Mouse (Mus musculus): Measurements from ENCODE around the gene Fscn3.

The Fscn3 gene

DNA sequence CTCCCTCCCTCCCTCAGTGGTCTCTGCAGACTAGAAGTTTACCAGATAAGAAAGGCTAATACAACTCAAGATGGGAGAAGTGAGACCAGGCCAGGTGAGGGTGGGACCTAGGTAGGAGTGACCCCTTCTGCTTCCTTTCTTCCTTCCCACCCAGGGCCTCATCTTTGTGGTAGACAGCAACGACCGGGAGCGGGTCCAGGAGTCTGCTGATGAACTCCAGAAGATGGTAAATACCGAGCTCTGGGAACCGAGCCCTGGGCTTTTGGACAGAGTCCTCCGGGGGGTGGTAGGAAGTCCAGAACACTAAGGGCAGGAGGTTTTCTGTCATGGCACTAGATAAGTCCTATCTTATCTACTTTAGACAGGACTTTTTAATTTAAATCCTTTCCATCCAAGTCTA, 2.6 kb upstream of the Fscn3 start:
- no peak for DNase-seq (ENCODE audit: low spot score)

DNA sequence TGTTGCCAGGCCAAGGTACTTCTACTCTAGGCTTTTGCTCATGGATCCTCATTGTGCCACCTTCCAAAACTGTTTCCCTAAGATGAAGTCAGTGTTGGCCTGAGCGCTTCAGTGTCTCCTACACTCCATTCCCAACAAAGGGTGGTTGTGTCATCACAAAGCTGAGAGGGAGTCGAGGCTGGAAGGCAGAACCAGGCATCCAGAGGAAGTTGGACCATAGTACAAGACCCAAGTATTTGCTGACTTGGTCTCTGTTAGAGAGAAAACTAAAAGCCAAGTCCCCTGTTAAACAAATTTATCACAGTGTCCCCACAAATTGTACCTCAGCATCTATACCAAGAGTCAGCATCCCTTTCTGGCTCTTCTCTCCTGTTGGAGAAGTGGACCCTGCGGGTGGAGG, 701 bp downstream of the Fscn3 start, which contains the start of gene Gcc1:
Gene Gcc1, minus strand, starts transcription at position 101 of the 400 bp plus-strand sequence.
- DNase-seq (ENCODE audit: low spot score), result no peak

DNA sequence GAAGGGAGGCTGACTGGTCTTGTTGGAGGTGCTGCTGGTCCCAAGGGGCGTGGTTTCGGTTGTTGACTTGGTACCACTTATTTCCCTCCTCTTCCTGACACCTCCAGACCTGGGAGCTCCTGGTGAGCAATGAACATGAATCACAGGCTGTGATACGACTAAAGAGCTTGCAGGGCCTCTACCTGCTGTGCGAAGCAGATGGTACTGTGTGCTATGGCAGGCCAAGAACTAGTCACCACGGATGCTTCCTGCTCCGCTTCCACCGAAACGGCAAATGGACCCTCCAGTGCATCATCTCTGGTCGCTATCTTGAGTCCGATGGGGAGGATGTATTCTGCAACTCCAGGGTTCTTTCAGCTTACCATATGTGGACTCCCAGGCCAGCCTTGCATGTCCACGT, 2.3 kb downstream of the Fscn3 start:
- DNase-seq (ENCODE audit: low spot score), result no peak

DNA sequence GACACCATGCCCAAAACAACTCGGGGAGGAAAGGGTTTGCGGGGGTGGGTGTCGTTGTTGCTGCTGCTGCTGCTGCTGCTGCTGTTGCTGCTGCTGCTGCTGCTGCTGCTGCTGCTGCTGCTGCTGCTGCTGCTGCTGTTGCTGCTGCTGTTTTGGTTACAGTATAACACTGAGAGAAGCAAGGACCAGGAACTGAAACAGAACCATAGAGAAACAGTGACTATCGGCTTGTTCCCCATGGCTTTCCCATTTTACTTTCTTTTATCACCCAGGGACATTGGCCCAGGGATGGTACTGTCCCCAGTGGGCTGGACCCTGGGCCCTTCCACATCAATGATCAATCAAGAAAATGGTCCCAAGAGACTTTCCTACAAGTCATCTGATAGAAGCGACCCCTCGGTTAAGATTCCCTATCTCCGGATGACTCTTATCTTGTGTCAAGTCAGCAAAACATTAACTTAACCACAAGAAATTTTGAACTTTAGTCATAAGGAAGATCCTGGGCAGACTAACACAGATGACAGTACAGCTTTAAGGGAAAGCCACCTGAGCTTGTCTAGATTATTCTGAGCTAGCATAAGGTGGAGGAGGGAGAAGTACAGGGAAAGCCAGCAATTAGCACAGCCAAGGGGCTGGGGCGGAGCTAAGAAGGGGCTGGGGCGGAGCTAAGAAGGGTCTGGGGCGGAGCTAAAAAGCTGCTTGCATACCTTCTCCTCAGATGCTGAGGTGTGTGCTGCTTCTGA, 3.4 kb downstream of the Fscn3 start:
- DNase-seq (ENCODE audit: low spot score), result no peak

DNA sequence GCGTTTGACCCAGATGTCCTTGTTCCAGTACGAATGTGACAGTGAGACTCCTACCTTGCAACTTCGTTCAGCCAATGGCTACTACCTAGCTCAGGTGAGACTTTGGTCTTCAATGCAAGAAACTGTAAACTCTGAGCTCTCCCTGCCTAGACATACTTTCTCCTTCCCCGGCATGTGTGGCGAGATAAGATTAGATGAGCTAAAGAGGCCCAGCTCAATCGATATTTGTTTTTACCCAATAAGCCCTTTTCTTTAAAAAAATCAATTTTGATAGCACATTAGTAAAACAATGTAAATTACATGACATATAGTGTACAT, 3.9 kb downstream of the Fscn3 start:
- no peak for DNase-seq (ENCODE audit: low spot score)

DNA sequence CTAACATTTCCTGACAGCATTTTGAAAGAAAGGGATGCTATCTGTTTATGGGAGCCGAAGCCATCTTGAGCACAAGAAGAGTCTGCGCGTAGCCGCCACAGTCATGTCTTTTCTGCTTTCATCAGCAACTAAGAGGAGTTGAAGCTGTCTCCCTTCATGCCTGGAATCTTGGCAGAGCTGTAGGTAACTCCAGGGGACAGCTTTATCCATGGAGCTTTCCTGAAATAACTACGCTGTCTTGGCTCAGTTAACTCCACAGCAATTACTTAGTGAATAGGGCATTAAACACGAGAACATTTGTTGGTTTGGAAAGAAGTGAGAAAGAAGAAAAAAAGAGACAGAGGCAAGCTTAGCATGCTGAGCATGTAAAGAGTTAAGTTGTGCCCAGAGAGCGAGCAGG, 20.3 kb downstream of the Fscn3 start:
- no peak for DNase-seq (ENCODE audit: low spot score)

DNA sequence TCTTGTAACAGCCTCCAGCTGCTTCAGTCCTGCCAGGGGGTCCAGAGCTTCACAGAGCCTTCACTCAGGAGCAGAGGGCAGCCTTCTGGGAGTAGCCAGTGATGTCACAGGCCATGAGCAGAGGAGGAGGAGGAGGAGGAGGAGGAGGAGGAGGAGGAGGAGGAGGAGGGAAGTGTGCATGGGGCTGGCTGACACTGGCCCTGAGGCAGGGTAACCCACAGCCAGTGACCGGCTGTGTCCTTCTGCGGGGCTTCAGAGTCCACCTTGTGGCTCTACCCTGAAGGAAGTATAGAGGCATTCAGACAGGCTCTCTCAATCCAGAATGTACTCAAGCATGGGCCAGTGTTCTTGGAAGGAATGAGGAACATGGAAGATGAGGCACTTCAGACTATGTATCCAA, 21.7 kb downstream of the Fscn3 start, which contains the start of gene Pax4:
Gene Pax4, minus strand, starts transcription at position 101 of the 400 bp plus-strand sequence.
- no peak for DNase-seq (ENCODE audit: low spot score)

DNA sequence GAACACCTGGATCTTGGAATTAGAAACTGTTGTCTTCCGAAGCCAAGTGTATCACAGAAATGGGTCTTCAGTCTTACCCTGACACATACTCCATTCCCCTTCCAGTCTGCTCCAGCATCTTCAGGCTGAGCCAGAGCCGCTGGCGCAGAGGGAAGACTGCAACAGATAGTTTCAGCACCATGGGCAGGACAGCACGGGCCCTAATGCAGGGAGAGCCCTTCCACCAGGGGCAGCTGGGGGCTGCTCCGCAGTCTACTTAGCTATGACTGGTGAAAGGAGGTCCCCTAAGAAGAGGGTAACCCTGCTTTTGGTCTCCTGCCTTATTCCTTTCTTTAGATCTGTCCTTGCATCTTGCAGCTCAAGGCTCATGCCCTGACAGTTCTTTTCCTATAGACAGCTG, 22.9 kb downstream of the Fscn3 start:
- peak; percentile 43 for DNase-seq (ENCODE audit: low spot score)

DNA sequence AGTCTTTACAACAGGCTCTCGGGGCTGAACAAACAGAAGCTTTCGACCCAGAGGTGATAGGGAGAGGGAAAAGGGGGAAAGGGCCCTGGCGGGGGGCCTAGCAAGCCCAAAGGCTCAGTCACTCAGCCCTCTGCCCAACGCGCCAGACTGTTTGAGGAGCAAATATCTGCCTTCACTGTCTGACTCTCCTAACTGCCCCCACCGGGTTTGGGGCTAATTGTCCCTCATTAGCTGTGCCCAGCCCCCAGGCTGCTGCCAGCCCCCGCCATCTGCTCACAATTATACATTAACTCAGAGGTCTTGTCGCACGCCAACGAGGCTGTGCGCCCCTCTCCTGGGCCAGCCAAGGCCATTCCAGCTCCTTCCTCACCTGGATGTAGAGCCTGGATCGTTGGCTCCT, 23.4 kb downstream of the Fscn3 start:
- no peak for DNase-seq (ENCODE audit: low spot score)

DNA sequence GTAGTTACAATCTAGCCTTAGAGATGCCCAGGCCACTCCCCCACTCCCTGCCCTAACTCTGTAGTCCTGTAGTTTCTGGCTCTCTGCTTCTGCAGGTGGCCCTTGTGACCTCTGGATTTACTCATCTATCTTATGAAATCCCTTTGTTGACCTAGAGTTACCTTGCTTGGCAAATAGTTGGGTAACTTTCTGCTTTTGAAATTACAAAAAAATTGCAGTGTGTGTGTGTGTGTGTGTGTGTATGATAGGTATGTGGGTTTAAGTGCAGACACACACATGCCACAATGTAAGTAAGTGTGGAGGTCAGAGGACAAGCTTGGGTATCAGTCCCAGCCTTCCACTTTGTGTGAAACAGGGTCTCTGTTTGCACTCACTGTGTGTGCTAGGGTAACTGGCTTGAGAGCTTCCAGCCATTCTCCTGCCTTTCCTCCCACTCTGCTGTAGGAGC, 31.7 kb downstream of the Fscn3 start:
- DNase-seq (ENCODE audit: low spot score), result no peak

DNA sequence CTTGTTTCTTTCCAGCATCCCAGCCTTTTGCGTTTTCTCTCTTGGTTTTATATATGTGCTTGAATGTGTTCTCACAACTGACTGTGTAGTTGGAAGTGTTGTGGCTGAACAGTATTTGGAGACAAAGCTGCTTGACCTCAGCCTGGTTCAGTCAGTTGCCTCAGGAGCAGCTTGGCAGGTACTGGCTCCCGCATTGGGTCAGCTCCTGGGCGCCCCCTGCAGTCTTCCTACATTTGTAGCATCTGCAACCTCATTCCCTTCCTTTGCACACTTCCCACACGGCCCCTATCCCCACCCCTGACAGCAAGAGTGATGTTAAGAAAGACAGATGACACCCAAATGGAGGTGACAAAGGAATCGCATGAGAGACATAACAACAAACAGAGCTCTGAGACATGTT, 32.9 kb downstream of the Fscn3 start:
- DNase-seq (ENCODE audit: low spot score), result peak; percentile 60

DNA sequence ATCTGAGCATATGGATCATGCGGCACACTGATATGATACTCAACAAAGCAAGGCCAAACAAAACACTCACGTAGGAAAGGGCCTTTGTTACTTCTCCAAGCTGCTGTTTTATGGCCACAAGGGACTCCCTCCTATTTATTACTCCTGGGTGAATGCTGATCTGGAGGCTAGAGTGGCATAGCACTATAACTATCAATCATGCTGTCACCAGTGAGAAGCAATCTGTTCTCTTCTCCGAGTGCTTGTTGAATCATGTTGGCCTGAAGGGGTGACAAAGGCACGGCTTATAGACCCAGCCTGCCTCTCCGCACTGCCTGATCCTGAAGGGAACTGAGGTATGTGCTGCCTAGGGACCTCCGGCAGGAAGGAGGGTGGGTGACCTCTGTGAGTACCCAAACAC, 37.0 kb downstream of the Fscn3 start:
- DNase-seq (ENCODE audit: low spot score), result peak; percentile 58

DNA sequence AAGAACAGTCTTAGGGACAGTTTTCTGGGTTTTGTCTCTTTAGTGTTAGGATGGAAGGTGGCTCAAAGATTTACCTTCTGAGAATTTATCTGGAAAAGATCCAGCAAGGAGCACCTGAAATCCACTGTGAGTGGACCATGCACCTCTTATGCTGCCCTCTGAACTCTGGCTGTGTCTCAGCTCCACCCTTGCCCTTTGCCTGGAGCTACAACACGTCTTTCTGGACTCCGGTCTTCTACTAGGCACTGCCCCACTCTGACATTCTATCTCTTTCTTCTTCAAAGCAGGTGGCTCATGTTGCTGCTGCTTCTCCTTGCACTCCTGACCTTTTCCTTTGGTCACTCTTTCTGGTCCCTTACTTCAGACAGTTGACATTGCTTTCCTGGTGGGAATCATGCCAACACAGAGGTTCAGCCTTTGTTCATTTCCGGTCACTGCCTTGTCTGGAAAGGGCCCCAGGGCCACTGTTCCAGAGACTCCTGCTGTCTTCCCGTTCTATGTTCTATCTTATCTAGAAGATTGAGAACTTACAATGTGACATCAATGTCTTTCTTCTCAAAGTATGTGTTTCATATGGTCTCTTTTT, 42.5 kb downstream of the Fscn3 start:
- DNase-seq (ENCODE audit: low spot score), result no peak

DNA sequence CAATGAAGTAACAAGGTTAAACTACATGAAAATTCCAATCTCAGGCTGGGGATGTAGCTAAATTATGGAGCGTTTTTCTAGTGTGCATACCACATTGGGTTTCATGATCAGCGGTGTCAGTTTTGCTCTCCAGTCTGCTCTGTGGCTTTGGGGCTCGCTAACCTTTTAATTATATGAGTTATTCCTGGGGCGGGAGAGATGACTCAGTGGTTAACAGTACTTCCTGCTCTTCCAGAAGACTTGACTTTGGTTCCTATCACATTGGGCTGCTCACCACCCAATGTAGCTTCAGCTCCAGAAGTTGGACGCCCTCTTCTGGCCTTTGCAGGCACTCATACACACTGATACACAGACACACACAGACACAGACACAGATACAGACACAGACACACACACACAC, 43.0 kb downstream of the Fscn3 start:
- DNase-seq (ENCODE audit: low spot score), result no peak

DNA sequence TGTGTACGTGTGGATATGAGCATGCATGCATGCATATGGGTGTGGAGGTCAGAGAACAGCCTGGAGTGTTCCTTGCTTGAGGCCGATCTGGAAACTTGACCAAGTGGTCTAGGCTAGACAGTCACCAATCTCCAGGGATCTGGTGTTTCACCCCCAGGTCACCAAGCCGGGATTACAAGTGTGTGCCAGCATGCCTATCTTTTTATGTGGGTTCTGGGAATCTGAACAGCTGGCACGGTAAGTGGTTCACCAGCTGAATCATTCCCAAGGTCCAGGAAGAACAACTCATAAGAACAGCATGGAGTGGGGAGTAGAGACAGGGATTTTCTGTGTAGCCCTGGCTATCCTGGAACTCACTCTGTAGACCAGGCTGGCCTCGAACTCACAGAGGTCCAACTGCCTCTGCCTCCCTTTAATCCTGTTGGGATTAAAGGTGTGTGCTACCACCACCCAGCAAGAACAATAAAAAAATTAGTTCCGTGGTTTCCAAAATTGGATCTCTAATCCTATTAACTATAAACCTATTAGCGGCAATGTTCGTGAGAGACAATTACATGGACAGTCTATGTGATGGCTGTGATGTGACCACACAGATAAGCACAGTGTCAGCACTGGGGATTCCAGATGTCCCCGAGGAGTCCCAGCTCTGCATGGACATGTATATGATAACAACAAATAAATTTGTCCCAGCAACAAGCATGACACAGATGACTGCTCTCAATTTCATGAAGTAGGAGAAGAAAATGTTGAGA, 43.9 kb downstream of the Fscn3 start:
- DNase-seq (ENCODE audit: low spot score), result no peak

DNA sequence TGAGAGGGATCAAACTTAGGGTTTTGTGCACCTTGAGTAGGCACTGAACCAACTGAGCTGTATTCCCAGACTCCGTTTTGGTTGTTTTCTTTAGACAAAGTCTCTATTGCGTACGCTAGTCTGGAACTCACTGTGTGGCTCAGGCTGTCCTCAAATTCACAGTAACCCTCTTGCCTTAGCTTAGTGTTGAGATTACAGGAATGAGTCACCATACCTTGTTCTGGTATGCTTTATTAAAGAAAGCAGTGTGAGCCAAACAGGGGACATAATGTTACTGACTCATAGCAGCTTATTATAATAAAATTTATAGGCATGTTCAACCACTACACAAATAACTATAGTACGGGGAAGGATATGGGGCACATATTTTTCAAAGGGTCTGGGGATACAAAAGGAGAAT, 46.6 kb downstream of the Fscn3 start:
- no peak for DNase-seq (ENCODE audit: low spot score)

DNA sequence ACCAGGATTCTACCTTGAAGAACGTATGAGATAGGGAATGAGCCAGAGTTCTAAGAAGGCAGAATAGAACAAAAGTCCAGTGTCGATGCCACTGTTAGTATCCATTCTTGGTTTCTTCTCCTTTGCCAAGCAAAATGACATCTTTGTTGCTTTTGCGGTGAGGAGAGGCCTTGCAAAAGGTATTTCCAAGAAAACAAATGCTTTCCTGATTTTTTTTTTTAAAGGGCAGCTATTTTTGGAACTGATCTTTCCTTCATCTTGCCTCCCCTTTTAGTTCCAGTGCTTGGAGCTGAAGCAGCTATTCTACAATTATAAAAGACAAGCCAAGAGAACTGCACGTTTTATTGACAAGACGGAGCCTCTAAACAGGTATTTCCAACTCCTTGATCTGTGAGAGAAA, 47.2 kb downstream of the Fscn3 start, which contains the start of gene Snd1:
Gene Snd1, plus strand, starts transcription at position 301 of the 400 bp plus-strand sequence.
- no peak for DNase-seq (ENCODE audit: low spot score)

DNA sequence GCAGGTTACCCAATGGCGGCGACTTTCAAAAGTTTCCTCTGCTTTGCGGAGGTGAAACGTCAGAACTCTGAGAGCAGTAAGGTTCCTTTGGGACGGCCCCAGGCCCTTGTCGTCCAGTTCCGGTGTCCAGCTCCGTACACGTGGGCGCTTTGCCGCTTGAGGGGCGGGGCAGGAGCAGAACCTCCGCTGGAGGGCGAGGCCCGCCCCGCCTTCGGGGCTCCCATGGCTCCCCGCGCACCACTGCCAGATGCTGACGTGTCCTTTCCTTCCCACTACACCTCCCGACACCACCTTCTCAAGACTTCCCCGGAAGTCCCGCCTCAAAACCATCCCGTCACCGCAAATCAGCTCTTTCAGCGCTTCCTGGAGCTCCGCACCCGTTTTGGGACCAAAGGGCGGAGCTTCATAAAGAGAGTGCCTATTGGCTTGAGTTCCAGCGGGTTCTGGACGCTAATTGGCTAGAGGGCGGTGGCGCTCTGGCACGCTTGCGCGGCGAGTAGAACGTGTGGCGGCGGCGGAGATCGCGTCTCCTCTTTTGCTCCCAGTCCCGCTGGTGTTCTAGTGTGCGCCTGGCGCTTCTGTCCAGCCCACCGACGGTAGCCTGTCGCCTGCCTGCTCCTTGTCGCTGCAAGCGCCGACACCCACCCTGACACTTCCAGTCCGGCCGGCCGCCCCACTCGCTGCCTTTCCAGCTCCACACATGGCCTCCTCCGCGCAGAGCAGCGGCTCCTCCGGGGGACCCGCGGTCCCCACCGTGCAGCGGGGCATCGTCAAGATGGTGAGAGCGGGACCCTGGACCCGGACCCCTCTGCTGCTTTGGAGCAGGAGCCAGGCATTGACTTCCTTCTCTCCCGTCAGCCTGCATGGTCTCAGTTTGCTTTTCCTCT, 52.5 kb downstream of the Fscn3 start:
- peak; percentile 99 for DNase-seq (ENCODE audit: low spot score)

DNA sequence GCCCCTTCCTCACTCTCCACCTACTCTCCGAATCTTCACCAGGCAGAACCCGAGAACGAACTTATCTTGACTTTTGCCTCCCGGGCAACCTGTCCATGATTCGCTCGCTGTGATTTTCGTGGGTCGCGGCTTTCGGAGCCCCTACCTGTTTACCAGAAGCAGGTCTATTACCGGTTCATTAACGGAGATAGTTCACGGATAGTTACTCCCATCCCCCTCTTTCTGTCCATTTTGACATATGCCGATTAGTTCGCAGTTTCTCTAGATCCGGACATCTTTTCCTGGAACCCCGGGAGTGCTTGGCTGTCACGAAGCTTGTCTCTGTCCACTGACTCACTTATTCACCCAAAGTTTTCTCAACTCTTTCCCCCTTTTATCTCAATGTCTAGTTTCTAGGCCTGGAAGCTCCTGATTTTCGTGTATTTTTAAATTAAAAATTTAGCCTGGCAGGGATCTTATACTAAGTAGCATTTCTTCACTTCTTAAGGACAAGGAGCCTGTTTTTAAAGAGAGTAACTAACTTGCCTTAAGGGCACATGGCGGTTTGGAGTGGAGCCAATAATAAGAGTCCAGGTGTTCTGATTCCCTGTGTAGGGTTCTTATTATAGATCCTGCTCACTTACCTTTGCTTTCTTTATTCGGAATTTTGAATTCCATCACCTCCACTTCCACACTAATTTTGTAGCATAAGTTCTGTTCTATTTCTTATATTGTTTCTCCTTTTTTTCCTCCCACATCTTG, 53.3 kb downstream of the Fscn3 start:
- no peak for DNase-seq (ENCODE audit: low spot score)

DNA sequence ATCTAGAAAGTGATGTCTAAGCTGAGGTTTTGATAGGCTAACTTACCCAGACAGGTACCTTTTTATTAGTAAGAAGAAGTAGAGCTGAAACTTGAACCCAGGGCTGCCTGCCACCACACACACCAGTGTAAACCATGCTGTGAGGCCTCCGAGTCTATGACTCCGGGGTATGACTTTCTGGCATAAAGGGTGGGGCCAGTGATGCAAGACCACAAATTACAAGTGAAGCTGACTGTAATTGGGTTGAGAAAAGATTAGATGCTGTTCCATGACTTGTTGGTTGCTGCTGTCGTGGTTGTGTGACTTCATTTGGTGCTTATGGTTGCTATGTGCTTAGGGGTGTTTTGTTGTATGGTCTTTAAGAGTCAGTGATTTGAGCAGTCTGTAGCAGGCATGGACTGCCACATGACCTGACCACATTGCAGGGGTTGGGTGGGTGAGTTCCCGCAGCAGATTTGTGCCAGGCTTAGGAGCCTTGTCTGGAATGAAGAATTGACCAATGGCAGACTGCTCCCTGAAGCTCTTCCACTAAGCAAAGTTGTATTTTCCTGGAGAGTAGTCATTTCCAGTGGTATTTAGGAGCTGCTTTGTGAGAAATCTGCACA, 55.2 kb downstream of the Fscn3 start:
- no peak for DNase-seq (ENCODE audit: low spot score)

DNA sequence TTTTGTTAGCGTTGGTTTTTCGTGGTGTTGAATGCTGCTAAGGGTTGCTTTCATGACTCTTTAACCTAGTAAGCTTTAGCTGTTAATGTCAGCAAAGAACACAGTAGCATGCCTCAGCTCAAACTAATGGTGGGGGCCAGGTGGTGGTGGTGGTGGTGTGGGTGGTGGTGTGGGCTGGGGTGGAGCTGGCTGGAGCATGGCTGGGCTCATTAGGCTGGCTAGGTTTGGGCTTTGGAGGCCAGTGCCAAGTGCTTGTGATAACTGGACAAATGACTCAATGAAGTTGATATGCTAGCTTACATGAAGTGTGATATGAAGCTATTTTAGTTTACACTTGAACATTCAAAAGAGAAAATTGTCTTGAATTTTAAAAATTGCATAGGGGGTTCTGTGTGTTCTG, 58.4 kb downstream of the Fscn3 start:
- DNase-seq (ENCODE audit: low spot score), result no peak
